Mouse (Mus musculus): ENCODE measurements at regions not wholly inside any gene's neighbourhood (a gene's known extent, or its start where the extent isn't known, plus 50 kb on each side); places are given as distances from the start of the nearest gene placed in this dataset.
"Not testable (repeated sequence)": the region's sequence is repeated elsewhere in the genome, so short reads cannot be mapped to it uniquely, and the experiment has no call there.

DNA sequence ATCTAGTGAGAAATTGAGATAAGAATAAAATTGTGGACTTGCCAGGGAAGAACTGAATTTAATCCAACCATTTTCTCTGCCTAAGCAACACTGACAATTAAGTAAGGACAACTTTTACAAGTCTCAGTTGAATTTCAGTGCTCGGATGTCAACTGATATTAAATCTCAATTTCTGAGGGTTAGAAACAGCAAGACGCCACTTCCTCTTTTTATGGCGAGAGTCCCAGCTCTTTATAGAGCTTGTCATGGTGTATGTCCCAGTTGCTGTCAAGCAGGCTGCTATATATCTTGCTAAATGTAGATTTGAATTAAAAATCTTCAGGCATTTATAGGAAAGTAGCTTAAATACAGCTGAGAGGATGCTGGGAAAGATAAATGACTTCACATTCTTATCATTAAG, 697.8 kb upstream of the Got2 start:
- no peak for DNase-seq (ENCODE audit: low spot score)

DNA sequence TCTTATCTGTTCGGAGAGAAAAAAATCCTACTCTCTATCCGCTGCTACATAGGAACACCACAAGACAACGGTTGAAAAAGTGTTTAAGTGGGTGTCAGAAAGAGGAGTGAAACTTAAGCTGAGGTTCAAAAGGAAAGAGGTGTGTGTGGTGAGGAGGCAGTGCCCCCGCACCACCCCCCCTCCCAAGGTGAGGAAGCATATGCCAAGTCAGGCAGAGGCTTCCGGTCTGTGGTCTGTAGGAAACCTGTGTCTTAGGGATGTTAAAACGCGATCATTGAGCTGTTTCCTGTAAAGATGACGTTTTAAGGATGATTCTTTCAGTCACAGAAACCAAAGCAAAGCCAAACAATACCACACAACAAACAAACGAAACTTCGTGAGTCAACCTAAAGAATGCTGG, 664.2 kb upstream of the Got2 start:
- no peak for DNase-seq (ENCODE audit: low spot score)

DNA sequence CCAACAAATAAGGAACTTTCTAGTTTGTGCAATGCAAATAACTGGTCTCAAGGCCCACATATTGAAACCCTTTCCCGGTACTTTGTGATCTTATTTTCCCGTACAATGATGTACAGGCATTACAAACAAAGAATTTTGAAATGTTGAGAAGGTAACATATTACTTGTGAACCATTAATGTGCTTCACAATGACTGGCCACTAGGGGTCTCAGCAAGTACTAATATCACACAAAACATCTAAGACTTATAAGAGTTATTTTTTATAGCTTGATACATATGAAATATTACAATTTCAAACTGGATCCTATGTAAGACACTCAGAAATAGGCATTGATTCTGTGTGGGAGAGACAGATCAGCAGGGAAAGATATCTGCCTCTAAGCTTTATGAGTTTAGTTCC, 662.1 kb upstream of the Got2 start:
- peak; percentile 8 for DNase-seq (ENCODE audit: low spot score)

DNA sequence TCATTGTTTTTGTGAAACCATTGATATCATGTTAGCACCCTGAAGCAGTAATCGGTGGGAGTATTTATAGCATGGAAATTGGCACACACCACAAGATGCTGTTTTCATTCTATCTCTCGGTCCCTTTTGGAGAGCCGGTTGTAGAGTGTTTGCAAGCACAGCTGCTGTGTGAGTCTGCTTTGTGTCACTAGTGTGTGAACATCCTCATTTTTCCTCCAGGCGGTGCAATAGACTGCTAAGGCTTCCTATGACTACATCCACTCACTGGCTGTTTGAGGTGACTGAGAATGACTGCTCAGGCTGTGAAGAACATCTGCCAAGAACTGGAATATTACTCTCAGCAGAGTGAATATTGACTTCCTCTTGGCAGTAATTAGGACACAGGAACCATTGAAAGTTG, 660.3 kb upstream of the Got2 start:
- DNase-seq (ENCODE audit: low spot score) = peak; percentile 3

DNA sequence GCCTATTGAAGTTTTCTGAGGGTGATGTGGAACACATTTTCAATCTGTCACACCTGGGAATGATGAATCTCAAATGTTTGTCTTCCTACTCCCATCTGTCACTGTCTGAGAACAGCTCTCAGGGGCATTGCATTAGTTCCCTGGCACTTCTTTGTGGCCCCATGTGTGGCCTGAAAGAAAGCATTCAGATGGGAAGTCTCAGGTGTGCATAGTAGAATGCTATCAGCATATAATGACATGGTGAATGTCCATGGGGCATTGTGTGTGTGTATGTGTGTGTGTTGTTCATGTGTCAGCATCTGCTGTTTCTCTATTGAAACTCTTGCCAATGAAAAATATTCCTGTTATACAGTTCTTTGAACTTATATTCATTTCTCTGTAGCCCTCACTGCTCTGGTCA, 659.8 kb upstream of the Got2 start:
- no peak for DNase-seq (ENCODE audit: low spot score)

DNA sequence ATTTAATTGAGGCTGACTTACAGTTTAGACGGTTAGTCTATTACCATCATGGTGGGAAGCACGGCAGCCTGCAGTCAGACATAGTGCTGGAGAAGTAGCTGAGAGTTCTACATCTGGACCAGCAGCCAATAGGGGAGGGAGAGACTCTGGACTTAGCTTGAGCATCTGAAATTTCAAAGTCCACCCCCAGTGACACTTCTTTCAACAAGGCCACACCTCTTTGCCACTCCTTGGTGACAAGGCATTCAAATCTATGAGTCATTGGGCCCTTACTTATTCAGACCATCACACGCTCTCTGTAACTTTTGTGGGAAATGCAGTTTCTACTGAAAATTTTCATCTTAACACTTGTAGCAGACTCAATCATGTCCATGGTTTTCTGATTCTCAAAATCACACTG, 653.9 kb upstream of the Got2 start:
- DNase-seq (ENCODE audit: low spot score) = no peak

DNA sequence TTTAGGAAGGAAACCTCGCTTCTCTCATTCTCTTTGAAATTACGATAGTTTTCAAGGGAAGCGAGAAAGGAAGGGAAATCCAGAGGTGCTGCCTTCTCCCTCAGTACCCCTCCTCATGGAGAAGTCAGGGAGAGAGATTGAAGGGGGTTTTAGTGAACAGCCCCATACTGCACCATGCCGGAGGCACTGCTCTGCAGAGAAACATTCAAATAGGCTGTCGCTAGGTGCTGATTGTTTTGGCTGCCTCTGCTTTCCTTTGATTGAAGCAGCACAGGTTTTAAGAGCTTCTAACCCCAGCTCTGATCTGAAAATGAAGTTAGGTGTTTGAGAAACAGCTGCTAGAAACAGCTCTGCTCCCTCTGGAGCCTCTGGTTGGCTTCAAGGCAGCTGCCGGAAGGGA, 610.5 kb upstream of the Got2 start:
- no peak for DNase-seq (ENCODE audit: low spot score)

DNA sequence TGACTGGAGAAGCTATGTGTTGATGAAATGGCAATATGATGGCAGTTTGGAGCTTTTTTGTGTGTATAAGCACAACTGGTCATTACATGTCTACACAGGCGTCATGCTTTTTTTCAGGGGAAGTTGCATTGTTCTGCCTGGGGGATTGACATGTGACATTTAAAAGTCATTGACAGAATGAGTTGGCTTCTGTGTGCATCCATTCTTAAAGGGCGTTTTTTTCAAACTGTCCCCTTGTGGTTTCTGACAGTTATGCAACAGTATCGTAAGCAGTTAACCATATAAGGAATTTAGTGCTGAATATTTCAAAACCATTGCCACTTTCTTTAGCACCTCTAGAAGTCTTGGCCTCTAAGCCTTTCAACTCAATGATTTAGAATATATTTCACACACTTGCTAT, 607.1 kb upstream of the Got2 start:
- DNase-seq (ENCODE audit: low spot score) = no peak

DNA sequence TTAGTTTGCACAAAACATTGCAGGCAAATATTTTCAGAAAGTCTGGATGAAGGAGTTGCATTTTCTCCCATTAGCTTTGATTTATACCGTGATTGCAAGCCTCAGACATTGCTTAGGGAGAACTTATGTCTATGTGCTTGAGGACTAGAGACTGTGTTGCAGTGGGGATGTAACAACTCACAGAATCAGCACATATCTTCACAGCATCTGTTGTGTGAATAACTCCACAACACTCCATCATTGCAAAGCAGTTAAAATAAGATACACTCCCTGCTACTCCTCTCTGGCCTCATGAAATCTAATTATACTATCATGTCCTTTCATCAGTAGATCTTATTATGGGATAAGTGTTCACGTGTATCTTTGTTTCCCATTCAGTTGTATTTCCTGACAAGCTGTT, 601.5 kb upstream of the Got2 start:
- no peak for DNase-seq (ENCODE audit: low spot score)

DNA sequence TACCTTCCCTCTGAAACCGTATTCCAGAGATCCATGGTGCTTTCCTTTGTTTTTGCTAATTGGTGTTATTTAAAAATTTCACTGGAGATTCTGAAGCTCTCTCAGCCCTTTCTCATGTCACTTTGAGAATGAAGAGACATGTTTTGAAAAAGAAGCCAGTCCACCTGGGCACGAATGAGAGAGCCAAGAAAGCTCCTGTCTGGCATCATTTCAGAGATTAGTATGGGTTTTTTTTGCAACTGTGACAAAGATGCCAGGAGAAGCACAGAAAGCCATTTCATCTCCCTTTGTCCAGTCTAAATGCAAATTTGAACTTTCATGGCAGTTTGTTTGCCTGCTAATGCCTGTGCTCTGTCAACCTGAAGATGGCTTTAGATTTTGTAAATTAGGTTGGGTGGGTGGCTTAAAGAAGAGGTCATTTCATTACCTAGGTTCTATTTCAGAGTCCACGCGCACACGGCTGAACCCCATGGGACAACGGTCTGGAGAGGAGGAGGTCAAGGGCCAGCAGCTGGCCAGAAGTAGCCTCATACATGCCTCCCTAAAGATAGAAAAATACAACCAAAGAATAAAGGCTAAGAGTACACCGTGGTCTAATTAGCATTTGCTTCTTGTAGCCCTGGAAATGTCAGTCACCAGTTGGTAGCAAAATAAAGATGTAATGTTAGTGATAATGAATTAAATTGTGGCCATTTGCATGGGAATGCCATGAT, 600.5 kb upstream of the Got2 start:
- no peak for DNase-seq (ENCODE audit: low spot score)

DNA sequence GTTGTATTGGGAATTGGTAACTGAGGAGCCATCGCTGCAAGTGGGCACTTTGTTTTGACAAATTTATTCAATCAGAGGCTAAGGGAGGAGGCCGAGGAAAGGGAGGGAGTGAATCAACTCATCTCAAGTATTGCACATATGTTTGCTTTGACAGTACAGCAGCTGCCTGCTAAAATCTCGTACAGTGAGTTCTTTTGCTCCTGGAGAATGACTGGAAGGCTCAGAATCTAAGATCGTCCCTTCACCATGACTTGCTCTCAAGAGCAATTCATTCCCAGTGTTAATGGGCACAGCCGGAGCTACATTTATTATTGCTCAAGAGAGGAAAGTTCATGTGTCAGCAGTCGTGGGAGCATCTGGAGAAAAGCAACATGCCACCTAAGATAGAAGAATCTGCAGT, 567.6 kb upstream of the Got2 start:
- DNase-seq (ENCODE audit: low spot score) = peak; percentile 23

DNA sequence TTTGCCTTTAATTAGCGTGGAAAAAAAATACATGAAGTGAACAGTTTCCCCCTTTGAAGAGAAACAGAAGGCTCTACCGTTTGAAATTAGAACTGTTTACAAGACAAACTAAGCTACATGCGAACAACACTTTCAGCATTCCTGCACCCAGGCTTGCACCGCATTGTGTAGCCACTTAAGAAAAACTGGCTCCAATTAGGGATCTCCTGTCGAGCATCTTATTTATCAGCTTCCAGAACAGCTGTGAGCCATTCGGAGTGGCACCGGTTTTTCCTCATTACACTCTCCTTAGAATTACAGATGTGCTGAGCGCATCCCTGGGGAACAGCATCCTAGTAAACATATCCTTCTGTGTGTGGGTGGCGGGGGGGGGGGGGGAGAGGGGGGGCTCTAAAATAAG, 567.0 kb upstream of the Got2 start:
- peak; percentile 8 for DNase-seq (ENCODE audit: low spot score)

DNA sequence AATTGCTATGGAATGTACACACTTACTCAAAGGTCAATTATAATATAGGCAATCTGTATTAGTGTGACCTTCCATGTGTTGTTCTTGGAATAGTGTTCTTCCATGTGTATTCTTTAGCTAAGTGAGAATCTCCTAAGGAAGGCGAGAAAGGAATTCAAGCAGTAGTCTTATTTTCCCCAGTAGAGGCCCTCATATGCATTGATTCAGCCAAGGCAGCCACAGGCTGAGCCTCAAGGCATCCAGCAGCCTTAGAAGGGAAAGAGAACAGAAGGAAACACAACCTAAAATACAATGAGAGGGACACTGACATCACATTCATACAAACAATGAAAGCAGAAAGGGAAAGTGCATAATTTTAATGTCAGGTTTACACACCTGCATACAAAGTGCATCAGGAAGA, 541.4 kb upstream of the Got2 start:
- peak; percentile 4 for DNase-seq (ENCODE audit: low spot score)

DNA sequence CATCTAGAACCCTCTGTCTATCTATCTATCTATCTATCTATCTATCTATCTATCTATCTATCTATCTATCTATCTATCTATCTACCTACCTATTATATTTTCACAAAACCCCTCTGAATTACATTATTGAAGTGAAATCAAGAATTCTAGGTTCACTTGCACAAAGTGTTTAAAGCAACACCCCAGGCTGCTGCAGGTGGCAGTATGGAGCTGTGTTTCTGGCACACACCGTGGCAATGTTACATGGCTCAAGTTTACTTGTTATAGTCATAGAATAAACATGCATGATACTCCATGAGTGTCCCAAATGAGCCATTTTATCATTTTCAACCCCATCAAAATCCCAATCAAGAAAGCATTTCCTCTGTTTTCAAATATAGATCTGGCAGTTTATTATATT, 538.6 kb upstream of the Got2 start:
- DNase-seq (ENCODE audit: low spot score) = peak; percentile 6

DNA sequence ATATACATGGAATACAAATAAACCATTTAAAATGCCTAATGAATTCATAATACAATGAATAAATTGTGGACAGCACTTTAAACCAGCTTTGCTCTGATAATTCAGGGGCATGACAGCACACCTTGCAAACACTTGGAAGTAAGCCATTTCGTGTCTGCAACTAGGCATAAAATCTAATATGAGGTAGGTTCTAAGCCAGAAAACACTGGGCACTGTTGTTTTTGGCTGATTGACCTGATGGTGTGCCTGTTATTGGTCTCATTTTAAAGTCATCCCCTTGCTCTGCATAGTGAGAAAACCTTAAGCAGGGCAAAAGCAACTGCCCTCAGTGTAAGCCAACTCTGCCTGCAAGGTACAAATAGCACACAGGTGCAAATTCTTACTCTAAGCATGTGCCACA, 521.3 kb upstream of the Got2 start:
- DNase-seq (ENCODE audit: low spot score) = no peak

DNA sequence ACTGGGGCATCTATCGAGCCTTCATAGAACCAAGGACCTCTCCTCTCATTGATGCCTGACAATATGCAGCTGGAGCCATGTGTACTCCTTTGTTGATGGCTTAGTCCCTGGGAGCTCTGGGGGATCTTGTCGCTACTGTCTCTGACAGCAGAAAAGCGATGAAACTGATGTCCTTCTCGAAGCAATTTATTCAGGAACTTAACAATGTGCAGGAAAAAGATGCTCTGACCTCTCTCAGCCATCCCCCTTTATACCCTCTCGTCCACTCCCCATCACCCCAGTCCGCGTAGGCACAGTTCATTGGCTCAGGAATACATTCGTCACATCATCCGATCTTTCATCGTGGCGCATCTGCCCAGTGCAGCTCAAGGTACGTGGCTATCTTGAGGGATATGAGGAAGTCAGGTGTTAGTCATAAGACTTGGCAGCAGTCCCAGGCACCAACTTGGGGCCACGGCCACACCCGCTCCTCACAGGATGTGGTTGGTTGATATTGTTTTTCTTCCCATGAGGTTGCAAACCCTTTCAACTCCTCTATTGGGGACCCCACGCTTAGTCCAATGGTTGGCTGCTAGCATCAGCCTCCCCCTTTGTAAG, 516.3 kb upstream of the Got2 start:
- DNase-seq (ENCODE audit: low spot score) = no peak

DNA sequence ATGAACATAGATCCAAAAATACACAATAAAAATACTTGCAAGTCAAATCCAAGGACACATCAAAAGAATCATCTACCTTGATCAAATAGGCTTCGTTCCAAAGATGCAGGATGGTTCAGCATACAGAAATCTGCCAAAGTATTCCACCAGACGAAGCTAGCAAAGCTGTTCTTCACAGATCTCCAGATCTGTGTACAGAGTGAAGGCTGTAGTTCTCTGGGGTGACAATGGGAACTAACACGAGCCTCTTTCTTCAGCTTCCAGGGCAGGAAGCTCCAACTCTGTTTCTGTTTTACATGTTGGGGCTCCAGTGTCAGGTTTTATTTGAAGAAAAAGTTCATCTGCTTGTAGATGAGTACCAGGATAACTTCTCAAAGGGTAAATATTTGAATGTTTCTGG, 515.3 kb upstream of the Got2 start:
- DNase-seq (ENCODE audit: low spot score) = no peak

DNA sequence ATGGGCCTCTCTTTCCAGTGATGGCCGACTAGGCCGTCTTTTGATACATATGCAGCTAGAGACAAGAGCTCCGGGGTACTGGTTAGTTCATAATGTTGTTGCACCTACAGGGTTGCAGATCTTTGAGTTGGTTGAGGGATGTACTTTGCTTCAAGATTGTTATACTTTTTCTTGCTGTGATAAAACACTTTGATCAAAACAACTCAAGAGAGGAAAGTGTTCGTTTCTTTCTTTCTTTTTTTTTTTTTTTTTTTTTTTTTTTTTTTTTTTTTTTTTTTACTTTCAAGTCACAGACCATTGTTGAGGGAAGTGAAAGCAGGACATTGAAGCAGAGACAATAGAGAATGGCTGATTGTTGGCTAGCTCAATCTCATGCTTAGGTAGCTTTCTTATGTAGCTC, 511.0 kb upstream of the Got2 start:
- DNase-seq (ENCODE audit: low spot score) = not testable (repeated sequence)

DNA sequence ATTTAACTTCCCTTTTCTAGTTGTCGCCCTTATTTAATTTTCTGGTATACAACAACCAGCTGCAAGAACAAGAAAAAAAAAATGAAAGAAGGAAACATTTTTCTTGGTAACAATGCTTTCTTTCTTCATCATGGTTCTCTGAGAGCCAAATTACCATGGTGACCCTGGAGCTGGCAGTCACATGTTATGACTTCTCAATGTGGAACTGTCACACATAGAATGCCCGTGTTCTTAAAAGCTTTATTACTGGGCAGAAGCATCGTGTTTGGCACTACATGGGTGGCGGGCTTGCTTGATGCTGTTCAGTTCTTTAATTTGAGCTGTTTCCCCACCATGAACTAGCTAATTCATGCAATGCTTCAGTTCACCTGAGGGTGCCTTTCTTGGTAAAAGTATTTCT, 504.7 kb upstream of the Got2 start:
- DNase-seq (ENCODE audit: low spot score) = peak; percentile 37

DNA sequence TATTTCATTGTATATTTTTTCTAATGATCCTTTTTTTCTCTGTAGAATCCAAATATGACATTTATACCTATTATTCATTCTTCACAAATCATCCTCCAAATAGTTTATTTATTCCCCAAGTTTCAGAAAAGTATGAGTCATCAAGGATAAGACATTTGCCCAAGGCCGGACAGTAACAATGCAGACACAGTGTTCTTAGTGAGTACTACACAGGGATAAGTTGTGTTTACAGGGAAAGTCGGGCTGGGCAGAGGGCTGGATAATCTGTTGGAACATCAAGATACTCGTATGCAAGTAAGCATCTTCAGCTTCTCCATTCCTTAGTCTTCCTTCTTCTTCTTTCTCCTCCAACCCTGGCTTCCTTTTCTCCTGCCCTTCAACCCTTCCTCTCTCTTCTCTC, 500.9 kb upstream of the Got2 start:
- DNase-seq (ENCODE audit: low spot score) = no peak

DNA sequence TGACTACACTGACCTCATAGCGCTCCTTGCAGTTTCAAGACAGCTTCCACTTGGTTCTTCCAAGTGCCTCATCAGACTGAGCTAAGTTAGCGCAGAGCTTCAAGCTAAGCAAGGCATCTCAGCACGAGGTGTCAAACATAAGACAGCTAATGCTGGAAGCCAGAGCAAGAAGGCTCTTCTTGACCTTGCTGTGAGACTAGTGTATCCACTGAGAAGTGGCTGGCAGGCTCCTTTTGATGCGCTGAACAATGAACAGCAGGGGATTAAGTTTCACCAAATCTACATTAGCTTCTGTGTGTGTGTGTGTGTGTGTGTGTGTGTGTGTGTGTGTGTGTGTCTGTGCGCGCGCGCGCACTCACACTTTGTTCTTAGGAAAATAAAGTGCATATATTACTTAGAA, 482.2 kb upstream of the Got2 start:
- no peak for DNase-seq (ENCODE audit: low spot score)

DNA sequence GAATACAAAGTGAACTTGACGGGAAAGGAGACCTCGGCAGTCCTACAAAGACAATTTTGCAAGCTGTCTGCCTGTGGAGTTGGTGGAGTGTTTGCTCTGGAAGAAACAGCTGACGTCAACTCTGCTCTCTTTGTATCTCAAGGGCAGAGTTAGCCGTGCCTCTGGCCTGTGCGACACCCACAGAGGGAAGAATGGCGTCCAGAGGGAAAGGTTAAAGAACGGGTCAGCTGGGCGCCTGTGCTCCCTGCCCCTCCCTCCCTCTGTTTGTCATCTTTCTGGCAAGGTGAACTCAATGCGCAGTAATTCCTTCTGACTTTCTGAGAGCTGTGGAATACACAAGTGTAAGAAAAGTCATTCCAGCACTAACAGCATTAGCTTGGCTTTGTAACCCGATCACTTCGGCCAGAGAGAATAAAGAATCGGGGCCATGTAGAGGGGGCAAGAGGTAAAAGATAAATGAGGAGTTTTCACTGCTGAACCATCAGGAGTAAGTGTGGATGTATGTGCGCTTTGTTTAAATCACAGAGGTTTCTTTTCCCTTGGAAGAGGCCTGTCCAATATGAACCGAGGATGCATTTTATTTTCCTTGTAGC, 474.6 kb upstream of the Got2 start:
- no peak for DNase-seq (ENCODE audit: low spot score)

DNA sequence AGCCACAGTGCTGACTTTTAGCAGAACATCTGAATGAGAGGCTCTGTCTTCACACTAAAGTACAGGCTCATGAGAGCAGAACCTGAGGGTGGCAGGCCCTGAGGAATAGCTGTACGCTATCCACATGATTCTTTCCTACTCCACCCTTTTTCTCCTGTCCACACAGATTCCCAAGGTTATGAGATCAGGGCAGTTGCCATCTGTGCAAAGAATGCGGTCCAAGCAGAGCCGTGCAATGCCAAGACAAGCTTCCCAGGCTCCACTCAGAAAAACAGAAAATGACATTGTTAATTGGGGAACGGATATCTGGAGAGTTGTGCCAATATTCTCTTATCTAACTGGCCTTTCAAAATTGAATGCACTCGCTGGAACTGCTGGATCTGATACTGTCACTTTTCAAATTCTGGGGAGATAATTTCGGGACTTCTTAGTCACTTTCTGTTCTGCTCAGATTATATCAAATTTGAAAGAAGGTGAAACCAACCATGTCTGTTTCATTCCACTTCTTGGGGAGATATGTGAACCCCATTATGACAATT, 462.3 kb upstream of the Got2 start:
- DNase-seq (ENCODE audit: low spot score) = no peak

DNA sequence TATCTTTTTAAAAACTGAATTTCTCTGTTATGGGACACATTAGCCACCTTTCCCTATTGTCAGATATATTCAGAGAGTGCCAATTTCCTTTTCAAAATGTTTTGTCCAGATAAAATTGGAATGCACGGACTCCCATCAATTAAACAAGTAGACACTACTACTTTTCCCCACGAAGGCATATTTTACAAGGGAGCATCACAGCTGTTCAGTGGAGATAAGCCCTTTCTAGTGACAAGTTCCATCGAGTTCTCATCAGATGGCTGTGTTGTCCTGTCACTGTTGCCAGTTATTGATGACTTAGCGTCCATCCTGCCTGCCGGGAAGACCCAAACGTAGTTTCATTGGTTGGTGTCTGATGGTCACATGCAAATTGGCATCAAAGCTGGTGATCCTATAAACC, 461.2 kb upstream of the Got2 start:
- DNase-seq (ENCODE audit: low spot score) = no peak

All from layer of hippocampus, adult 11-12 months (tissue).